Mouse (Mus musculus): ENCODE data around the gene Gm37240. TPM values are rescaled to one million over a fixed set of nuclear protein-coding genes. Genes with fewer than 3 reads are reported as not detected.
A peak's percentile ranks its signal among the peaks of the same experiment; 100 is the strongest.
"Not testable (repeated sequence)": the region's sequence is repeated elsewhere in the genome, so short reads cannot be mapped to it uniquely, and the experiment has no call there.

Gm37240 gene
- polyA plus RNA-seq, 1 experiment from 2014 or later: 0.48 TPM

DNA sequence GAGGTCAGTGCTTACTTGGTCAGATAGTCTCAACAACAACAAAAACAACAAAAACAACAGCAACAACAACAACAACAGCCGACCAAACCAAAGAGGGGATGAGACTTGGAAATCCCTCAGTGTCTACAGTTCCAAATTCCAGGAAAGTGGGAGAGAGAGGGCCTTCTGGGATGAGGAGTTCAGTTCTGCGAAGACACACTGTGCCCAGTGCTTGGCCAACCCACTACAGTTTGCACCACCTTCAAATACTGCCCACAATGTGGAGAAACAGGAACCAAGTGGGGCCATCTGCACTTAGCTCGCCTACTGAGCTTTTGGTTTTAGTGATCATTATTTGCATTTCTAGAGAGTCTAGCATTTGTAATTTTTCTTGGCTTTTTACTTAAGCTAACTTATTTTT, 1218.4 kb downstream of the Gm37240 start:
- Histone ChIP-seq H3K27ac (no peak overlapping the region), H3K4me3 (no peak overlapping the region), H3K4me1 (peaks cover 12% of the 10 kb centered on the region), H3K36me3 (ENCODE audit: poor library complexity, severe bottlenecking) (no peaks in the 10 kb centered on the region), H3K9ac (no peak overlapping the region), H3K27me3 (peaks cover 38% of the 10 kb centered on the region), H3K4me2 (no peak overlapping the region), H3K9me3 (replicated peaks) (no peaks in the 10 kb centered on the region)
- 96% methylated on average over 3 of the region's 3 CpGs for WGBS
- ATAC-seq: no peak

DNA sequence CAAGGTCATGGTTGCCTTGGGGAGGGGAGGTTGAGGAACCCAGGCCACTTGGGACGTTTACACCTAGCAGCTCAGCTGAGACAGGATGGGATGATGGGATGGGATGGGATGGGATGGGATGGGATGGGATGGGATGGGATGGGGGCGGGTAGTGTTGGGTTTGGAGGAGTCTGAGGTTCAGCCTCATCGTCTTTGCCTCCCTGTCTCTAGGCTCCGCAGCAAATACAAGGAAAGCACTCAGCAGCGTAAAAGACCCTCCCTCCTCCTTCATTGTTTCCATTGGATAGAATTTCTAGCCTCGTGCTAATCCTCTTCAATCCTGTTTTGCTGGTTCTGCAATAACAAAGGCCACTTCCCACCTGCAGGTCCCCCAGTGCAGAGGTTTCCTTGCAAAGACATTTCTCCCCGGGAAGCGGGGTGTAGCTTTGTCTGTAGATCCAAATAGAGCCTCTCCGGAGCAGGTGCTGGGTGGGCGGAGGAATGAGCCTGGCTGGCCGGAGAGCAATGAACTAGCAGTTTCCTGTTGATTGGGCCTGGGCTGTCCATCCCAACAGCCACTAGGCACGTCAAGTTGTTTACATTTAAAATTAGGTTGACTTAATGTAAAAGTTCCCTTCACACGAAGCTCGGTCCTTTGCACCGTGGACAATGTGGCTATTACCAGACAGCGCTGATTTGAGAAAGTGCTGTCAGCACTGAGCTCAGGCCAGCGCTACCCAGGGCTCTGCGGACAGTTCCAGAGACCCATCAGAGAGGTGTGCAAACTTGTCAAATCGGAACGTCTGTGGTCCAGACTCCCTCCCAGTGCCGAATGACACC, 1221.9 kb downstream of the Gm37240 start:
- Histone ChIP-seq H3K27ac (no peak overlapping the region), H3K9ac (peak overlapping the region; percentile 48), H3K9me3 (replicated peaks) (no peaks in the 10 kb centered on the region), H3K27me3 (peaks cover 40% of the 10 kb centered on the region), H3K36me3 (ENCODE audit: poor library complexity, severe bottlenecking) (no peaks in the 10 kb centered on the region), H3K4me3 (peak overlapping the region; percentile 24), H3K4me1 (peaks cover 12% of the 10 kb centered on the region), H3K4me2 (peak overlapping the region; percentile 57)
- ATAC-seq: peak; percentile 50; the same call in 1 of the 2 replicates
- under 1% methylated on average over 21 of the region's 21 CpGs for WGBS

DNA sequence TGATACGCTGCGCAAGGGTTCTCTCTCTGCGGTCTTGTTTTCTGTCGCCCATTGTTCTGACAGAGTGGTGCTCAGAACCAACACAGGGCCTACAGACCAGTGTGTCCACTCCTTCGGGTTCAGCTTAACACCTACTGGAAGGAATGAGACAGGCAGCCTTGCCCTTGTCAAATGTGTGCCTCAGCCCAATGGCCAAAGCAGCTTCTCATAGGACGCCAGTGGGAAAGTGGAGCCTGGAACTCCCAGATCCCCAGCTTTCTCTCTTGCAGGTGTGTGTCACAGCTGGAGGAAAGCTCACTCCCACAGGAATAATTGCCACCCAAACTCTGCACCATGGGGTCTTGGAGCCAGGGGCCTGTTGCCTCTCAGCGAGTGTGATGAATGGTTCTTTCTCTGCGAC, 1222.6 kb downstream of the Gm37240 start:
- WGBS: 69% methylated on average over 8 of the region's 8 CpGs
- ATAC-seq: no peak
- Histone ChIP-seq H3K4me3 (no peak overlapping the region), H3K4me1 (peaks cover 12% of the 10 kb centered on the region), H3K9me3 (replicated peaks) (no peaks in the 10 kb centered on the region), H3K9ac (no peak overlapping the region), H3K27ac (no peak overlapping the region), H3K27me3 (peaks cover 40% of the 10 kb centered on the region), H3K4me2 (no peak overlapping the region), H3K36me3 (ENCODE audit: poor library complexity, severe bottlenecking) (no peaks in the 10 kb centered on the region)

DNA sequence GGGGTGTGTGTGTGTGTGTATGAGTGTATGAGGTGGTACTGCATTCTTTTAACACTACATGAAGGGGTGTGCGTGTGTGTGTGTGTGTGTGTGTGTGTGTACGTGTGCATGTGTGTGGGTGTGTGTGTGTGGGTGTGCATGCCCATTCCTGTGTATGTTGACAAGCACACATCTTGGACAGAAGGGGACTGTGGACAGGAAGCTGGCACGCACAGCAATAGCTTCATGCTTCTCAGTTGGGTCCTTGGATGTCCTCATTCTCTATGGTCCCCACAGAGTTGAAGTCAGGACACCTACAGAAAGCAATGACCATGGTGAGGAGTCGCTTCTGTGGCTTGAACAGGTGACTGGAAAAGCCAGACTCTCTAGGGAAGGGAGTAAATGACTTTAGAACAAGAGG, 1223.5 kb downstream of the Gm37240 start:
- Histone ChIP-seq H3K27me3 (peaks cover 40% of the 10 kb centered on the region), H3K36me3 (ENCODE audit: poor library complexity, severe bottlenecking) (no peaks in the 10 kb centered on the region), H3K4me1 (peaks cover 12% of the 10 kb centered on the region), H3K27ac (no peak overlapping the region), H3K9me3 (replicated peaks) (no peaks in the 10 kb centered on the region), H3K4me3 (no peak overlapping the region), H3K4me2 (no peak overlapping the region), H3K9ac (no peak overlapping the region)
- WGBS: 88% methylated on average over 4 of the region's 4 CpGs
- ATAC-seq: no peak

DNA sequence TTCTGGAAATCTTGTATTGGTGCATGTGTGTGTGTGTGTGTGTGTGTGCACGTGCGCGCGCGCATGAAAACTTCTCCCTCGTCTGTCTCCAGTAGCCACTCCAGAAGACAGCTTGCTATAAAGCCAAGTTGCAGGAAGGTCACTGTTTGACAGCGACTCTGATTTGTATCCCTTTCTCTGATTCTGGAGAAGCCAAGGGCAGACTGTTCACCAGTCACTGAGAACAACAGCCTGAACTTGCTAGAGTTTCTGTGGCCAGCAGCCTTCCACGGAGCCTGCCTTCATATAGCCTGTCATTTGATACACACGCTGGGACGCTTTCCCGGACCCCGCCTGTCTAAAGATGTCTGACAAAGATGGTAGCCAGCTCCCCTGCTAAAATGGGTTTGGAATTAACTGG, 1224.2 kb downstream of the Gm37240 start:
- no peak overlapping the region for H3K4me3 ChIP-seq
- peaks cover 12% of the 10 kb centered on the region for H3K4me1 ChIP-seq
- H3K4me2 ChIP-seq: no peak overlapping the region
- no peaks in the 10 kb centered on the region for H3K9me3 ChIP-seq (replicated peaks)
- H3K27ac ChIP-seq: no peak overlapping the region
- H3K27me3 ChIP-seq: peaks cover 40% of the 10 kb centered on the region
- 89% methylated on average over 12 of the region's 12 CpGs for WGBS
- no peak overlapping the region for H3K9ac ChIP-seq
- no peaks in the 10 kb centered on the region for H3K36me3 ChIP-seq (ENCODE audit: poor library complexity, severe bottlenecking)
- ATAC-seq: no peak

DNA sequence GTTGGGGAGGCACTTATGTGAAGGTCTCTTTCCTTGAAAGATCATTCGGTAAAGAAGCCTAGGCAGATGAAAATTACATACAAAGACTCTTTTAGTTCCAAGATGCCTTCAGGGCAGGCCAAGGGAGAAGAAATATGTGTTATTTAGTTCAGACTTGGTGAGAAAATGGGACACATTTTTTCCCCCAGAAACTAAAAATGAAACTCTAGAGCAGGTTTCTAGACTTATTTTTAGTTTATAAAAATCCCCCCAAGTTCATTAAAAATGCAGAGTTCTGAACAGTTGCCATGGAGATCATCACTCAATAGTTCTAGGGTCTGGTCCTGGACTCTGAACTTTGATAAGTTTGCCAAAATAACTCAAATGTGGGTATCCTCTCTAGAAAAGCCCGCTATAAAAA, 1226.9 kb downstream of the Gm37240 start:
- H3K27me3 ChIP-seq: peaks cover 14% of the 10 kb centered on the region
- H3K4me2 ChIP-seq: no peak overlapping the region
- no peak for ATAC-seq
- WGBS: 87% methylated on average over 2 of the region's 2 CpGs
- H3K27ac ChIP-seq: no peak overlapping the region
- H3K9ac ChIP-seq: no peak overlapping the region
- H3K4me3 ChIP-seq: no peak overlapping the region
- H3K9me3 ChIP-seq (replicated peaks): no peaks in the 10 kb centered on the region
- no peaks in the 10 kb centered on the region for H3K36me3 ChIP-seq (ENCODE audit: poor library complexity, severe bottlenecking)
- peaks cover 4% of the 10 kb centered on the region; the same call in 1 of the 2 replicates for H3K4me1 ChIP-seq

DNA sequence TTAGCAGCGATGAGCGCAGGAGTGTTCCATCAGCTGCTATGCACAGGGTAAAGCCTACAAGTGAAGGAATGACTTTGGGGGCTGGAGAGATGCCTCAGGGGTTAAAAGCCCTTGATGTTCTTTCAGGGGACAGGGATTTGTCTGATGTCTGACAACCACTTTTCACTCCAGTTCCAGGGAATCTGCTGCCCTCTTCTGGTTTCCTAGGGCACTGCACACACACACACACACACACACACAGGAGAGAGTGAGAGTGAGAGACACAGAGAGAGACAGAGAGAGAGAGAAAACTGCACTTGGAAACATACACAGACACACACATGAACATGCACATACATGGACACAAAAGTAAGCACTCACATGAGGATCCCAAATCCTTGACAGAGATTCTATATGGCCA, 1228.4 kb downstream of the Gm37240 start:
- no peak for ATAC-seq
- Histone ChIP-seq H3K27ac (no peak overlapping the region), H3K36me3 (ENCODE audit: poor library complexity, severe bottlenecking) (no peaks in the 10 kb centered on the region), H3K4me1 (peaks cover 18% of the 10 kb centered on the region), H3K4me2 (no peak overlapping the region), H3K9ac (no peak overlapping the region), H3K9me3 (replicated peaks) (no peaks in the 10 kb centered on the region), H3K4me3 (no peak overlapping the region), H3K27me3 (peaks cover 1% of the 10 kb centered on the region; the same call in 1 of the 2 replicates)
- 97% methylated on average over 2 of the region's 2 CpGs for WGBS

DNA sequence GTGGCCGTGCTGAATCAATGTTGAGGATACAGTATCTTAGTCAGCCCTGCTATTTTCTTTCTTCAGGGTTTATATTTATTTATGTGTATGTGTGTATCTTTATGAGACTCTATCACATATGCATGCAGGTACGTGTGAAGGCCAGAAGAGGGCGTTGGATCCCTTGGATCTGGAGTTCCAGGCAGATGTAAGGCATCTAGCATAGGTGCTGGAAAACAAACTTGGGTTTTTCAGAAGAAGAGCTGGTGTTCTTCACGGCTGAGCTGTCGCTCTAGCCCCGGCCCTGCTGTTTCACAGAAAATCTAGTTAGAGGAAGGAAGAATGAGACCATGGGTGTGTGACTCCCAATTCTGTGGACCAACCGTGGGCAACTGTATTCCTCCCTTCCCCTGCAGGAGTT, 1229.3 kb downstream of the Gm37240 start:
- Histone ChIP-seq H3K36me3 (ENCODE audit: poor library complexity, severe bottlenecking) (no peaks in the 10 kb centered on the region), H3K9ac (no peak overlapping the region), H3K9me3 (replicated peaks) (no peaks in the 10 kb centered on the region), H3K27ac (no peak overlapping the region), H3K4me1 (peaks cover 19% of the 10 kb centered on the region), H3K27me3 (no peaks in the 10 kb centered on the region), H3K4me3 (no peak overlapping the region), H3K4me2 (no peak overlapping the region)
- ATAC-seq: no peak
- WGBS: 94% methylated on average over 7 of the region's 7 CpGs

DNA sequence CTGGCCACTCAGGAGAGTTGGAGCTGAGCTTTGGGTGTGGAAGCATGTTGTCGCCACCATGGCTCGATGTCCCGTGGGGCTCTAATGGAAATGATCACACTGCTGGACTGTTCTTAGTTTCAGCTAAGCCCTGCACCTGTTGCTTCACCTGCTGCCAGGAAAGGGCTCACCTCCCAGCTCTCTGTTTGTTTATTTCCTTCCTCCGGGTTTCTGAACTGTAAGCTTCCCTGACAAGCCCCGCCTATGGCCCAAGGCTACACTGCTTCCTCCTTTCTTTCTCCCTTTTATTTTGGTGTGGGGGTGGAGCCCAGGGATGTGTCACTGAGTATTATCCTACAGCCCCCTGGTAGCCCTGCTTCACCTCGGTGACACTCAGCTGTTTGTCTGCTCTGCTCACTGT, 1230.1 kb downstream of the Gm37240 start:
- ATAC-seq: no peak
- no peak overlapping the region for H3K4me2 ChIP-seq
- H3K4me3 ChIP-seq: no peak overlapping the region
- 67% methylated on average over 6 of the region's 6 CpGs for WGBS
- H3K4me1 ChIP-seq: peaks cover 19% of the 10 kb centered on the region
- H3K27me3 ChIP-seq: no peaks in the 10 kb centered on the region
- no peaks in the 10 kb centered on the region for H3K36me3 ChIP-seq (ENCODE audit: poor library complexity, severe bottlenecking)
- H3K9ac ChIP-seq: no peak overlapping the region
- H3K9me3 ChIP-seq (replicated peaks): no peaks in the 10 kb centered on the region
- no peak overlapping the region for H3K27ac ChIP-seq

DNA sequence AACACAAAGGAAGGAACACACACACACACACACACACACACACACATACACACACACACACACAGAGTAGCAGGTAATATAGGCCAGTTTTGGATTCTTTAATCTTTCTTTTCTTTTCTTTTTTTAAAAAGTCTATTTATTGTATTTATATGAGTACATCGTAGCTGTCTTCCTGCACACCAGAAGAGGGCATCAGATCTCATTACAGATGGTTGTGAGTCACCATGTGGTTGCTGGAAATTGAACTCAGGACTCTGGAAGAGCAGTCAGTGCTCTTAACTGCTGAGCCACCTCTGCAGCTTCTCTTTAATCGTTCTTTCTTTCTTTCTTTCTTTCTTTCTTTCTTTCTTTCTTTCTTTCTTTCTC, 1231.5 kb downstream of the Gm37240 start:
- H3K4me3 ChIP-seq; H3K27ac ChIP-seq; ATAC-seq; H3K27me3 ChIP-seq; H3K9ac ChIP-seq; H3K36me3 ChIP-seq (ENCODE audit: poor library complexity, severe bottlenecking); H3K9me3 ChIP-seq (replicated peaks): not testable (repeated sequence)
- Histone ChIP-seq H3K4me2 (peak overlapping the region; percentile 41), H3K4me1 (peaks cover 19% of the 10 kb centered on the region)
- 61% methylated on average over 2 of the region's 2 CpGs for WGBS

DNA sequence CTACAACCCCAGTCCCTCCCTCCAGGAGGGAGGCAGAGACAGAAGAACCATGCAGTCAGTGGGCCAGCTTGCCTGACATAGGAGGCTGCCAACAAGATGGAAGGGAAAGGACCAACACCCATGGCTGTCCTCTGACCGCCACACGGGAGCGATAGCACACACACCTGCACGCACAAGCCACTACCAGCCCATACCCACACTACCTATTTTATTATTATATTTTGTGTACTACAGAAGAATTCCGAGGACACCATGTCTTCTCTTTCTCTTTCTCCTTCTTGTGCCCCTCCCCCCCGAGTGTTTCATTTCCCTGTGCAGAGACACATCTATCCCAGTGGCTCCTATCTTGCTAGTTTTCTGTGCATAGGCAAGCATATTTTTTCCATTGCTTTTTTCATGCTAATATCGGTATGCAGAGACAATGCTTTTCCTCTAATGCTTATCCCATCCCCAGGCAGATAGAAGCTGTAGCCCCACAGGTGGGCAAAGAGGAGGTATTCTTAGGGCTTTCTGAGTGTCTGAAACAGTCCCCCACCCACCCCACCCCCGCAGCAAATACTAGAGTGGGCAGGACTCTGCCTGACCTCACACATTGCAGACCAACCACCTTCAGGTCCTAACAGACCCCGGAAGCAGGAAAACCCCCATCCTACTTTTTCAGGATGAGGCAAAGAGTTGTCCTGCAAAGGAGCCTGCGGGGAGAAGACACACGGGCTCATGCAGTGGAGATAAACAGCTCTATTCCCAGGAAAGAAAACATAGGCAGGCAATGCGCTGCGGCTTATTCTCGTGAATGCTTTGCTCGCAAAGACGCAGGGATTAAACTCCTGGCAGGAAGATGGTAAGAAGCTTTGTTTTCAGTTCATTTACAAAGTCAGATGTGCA, 1232.2 kb downstream of the Gm37240 start:
- Histone ChIP-seq H3K27me3 (no peaks in the 10 kb centered on the region), H3K9me3 (replicated peaks) (no peaks in the 10 kb centered on the region), H3K36me3 (ENCODE audit: poor library complexity, severe bottlenecking) (no peaks in the 10 kb centered on the region), H3K9ac (no peak overlapping the region), H3K4me3 (no peak overlapping the region), H3K4me2 (peak overlapping the region; percentile 41), H3K27ac (no peak overlapping the region), H3K4me1 (peaks cover 19% of the 10 kb centered on the region)
- ATAC-seq: peak; percentile 36; the same call in 1 of the 2 replicates
- WGBS: 14% methylated on average over 16 of the region's 16 CpGs

DNA sequence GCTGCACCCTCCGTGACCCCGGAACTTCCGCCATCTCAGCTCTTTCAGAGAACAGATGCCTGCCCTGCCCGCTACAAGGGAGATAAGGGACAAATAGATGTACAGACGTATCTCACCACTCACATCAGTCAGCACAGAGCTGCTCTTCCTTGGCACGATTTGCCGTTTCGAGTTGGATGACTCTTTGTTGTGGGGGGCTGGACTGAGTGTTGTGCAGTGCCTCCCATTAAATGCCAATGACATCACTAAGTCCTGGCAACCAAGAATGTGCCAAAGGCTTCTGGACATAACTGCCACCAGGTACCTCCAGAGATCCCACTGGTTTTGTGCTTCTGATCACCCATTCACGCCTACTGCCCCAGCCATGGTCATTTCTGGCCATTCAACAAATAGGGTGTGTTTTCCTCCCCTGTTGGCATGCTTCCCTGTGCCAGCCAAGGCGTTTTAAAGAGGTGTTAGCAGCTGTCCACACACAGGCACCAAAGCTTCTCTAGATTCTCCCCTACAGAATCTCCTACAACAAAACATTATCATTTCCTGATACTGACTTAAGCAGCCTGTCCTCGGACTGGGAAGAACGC, 1233.0 kb downstream of the Gm37240 start:
- H3K4me2 ChIP-seq: peak overlapping the region; percentile 47

More for the DNA sequence above, 1233.0 kb downstream of the Gm37240 start:
- Histone ChIP-seq H3K4me1 (peaks cover 19% of the 10 kb centered on the region), H3K27me3 (no peaks in the 10 kb centered on the region), H3K27ac (no peak overlapping the region), H3K9ac (no peak overlapping the region), H3K4me3 (0 out of 2 replicates have a peak overlapping the region, but pooled peaks have one; percentile 4), H3K9me3 (replicated peaks) (no peaks in the 10 kb centered on the region), H3K36me3 (ENCODE audit: poor library complexity, severe bottlenecking) (no peaks in the 10 kb centered on the region)
- 40% methylated on average over 12 of the region's 12 CpGs for WGBS
- 0 out of 2 replicates have a peak, but pooled peaks have one; percentile 36 for ATAC-seq
